10 mouse cellular contexts compared by ENCODE assay signal in the genomic region with DNA sequence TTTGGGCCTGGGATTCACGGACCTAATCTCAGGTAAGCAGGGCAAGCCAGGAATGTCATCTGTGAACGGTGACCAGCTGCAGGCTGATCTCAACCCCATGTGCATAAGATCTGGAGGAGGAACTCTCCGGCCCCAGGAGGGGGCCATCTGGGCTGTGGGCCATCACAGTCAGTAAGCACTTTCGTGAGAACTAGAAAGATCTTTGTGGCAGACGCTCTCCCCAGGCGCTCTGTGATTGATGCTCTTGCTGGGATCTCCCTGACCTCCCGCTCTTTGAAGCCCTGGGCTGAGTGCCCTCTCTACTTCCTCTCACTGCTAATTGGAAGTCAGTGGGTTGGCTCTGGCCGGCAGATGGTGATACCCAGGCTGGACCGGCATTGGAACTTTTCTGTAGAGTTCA.
DNase-seq lines count a peak whose midpoint lies in the region; ATAC-seq and TF ChIP-seq lines count a peak whose summit lies in the region.
"Had no signal": no experiment of that assay in that cellular context is flagged by ENCODE, and none has a peak within 500 bp of the region (broad histone marks: within the 10 kb centered on the region; RNA-seq: fewer than 3 reads in every experiment).

No protein-coding gene starts in this region.

- no peak overlapping the region for H3K9ac ChIP-seq in lung, postnatal 0 days (replicated peaks; ENCODE audit: low read depth)
- H3K9ac ChIP-seq: forebrain, embryonic 12.5 days had no signal

- H3K4me1 ChIP-seq in heart, embryonic 10.5 days, result peaks cover 38% of the 10 kb centered on the region
- H3K4me1 ChIP-seq in lung, postnatal 0 days (ENCODE audit: insufficient read depth, low read depth, low read length), result no peaks in the 10 kb centered on the region
- H3K4me1 ChIP-seq: forebrain, embryonic 12.5 days had no signal

- H3K27me3 ChIP-seq in heart, embryonic 10.5 days (ENCODE audit: insufficient read depth, poor library complexity, severe bottlenecking), result no peaks in the 10 kb centered on the region
- H3K27me3 ChIP-seq in lung, postnatal 0 days (replicated peaks; ENCODE audit: insufficient read depth, low read length), result no peaks in the 10 kb centered on the region
- H3K27me3 ChIP-seq: forebrain, embryonic 12.5 days had no signal

- DNase-seq in heart, embryonic 10.5 days (ENCODE audit: low spot score), result no peak
- DNase-seq in heart, postnatal 25 days (ENCODE audit: low spot score), result no peak
- DNase-seq in adrenal gland, adult 8-10 months, result peak; percentile 73
- DNase-seq in forelimb bud, embryonic 11.5 days (ENCODE audit: low read depth, low spot score), result peak; percentile 58
- peak; percentile 23 for DNase-seq in lung, postnatal 0 days (ENCODE audit: low spot score)
- no peak for DNase-seq in frontal cortex, postnatal 36 days (ENCODE audit: low spot score in 2 of 2)
- no peak for DNase-seq in right cerebral cortex, postnatal 36 days (ENCODE audit: low spot score in 2 of 2)
- no peak for DNase-seq in thymus, postnatal 4 days

- intact Hi-C loops in heart, postnatal 25 days (cut with DNase I), result no loop called here

- TF ChIP-seq CTCF in lung, postnatal 0 days (IDR thresholded peaks at IDR 0.05), result no peak

- TF ChIP-seq EP300 in lung, postnatal 0 days (IDR thresholded peaks at IDR 0.05), result no peak

- no peaks in the 10 kb centered on the region for H3K9me3 ChIP-seq in heart, embryonic 10.5 days
- H3K9me3 ChIP-seq in lung, postnatal 0 days (ENCODE audit: low read length), result no peaks in the 10 kb centered on the region
- H3K9me3 ChIP-seq: forebrain, embryonic 12.5 days had no signal

- H3K27ac ChIP-seq in heart, embryonic 10.5 days, result 0 out of 2 replicates have a peak overlapping the region, but pooled peaks have one; percentile 3
- no peak overlapping the region for H3K27ac ChIP-seq in lung, postnatal 0 days (ENCODE audit: low read length)
- H3K27ac ChIP-seq: forebrain, embryonic 12.5 days had no signal

- H3K36me3 ChIP-seq in heart, embryonic 10.5 days, result no peaks in the 10 kb centered on the region
- no peaks in the 10 kb centered on the region for H3K36me3 ChIP-seq in lung, postnatal 0 days (ENCODE audit: insufficient read depth, low read length)
- H3K36me3 ChIP-seq: forebrain, embryonic 12.5 days had no signal

- 23% methylated on average over 9 of the region's 9 CpGs for WGBS in heart, embryonic 10.5 days
- 25% methylated on average over 9 of the region's 9 CpGs for WGBS in lung, postnatal 0 days

- ATAC-seq in lung, postnatal 0 days, result peak; percentile 66
- ATAC-seq: inflammation-experienced regulatory T-cells, adult 6 months had no signal

- no peak overlapping the region for H3K4me2 ChIP-seq in lung, postnatal 0 days (replicated peaks; ENCODE audit: low read depth, low read length)
- H3K4me2 ChIP-seq: forebrain, embryonic 12.5 days had no signal

- H3K4me3 ChIP-seq in heart, embryonic 10.5 days, result no peak overlapping the region
- no peak overlapping the region for H3K4me3 ChIP-seq in lung, postnatal 0 days (ENCODE audit: low read depth, low read length)
- H3K4me3 ChIP-seq: forebrain, embryonic 12.5 days had no signal

Comparison
In these comparisons a context has a peak if more than half of its experiments do, and no peak if none do; other contexts are left out.
1. DNase-seq: peak in adrenal gland, adult 8-10 months (single experiment), forelimb bud, embryonic 11.5 days (single experiment) and lung, postnatal 0 days (single experiment); none in heart, embryonic 10.5 days (single experiment), heart, postnatal 25 days (single experiment), frontal cortex, postnatal 36 days (0 of 2), right cerebral cortex, postnatal 36 days (0 of 2) and thymus, postnatal 4 days (single experiment).